Mouse (Mus musculus): ENCODE measurements around the gene Traf7. TPM values are rescaled to one million over a fixed set of nuclear protein-coding genes. Genes with fewer than 3 reads are reported as not detected.

Traf7 gene
- polyA plus RNA-seq, 1 experiment from 2014 or later, result 113 TPM

GRCm38 (mm10) chr17:24529007-24529451, 1.3 kb upstream of the Traf7 start:
- peak overlapping the region; percentile 83 for H3K4me3 ChIP-seq (ENCODE audit: low read depth, low read length)
- H3K4me1 ChIP-seq (replicated peaks; ENCODE audit: control insufficient read depth, insufficient read depth, low read length), result peaks cover 26% of the 10 kb centered on the region
- ATAC-seq (replicated peaks; ENCODE audit: low FRiP score), result no peak
- H3K36me3 ChIP-seq (ENCODE audit: control insufficient read depth, insufficient read depth, low read length), result no peaks in the 10 kb centered on the region
- H3K27ac ChIP-seq (ENCODE audit: low read depth, low read length), result peak overlapping the region; percentile 70
- under 1% methylated on average over 4 of the region's 4 CpGs for WGBS
- DNase-seq (ENCODE audit: low spot score), result peak; percentile 89
- no peaks in the 10 kb centered on the region for H3K9me3 ChIP-seq (ENCODE audit: control insufficient read depth, low read length)
- H3K9ac ChIP-seq (ENCODE audit: low read length), result peak overlapping the region; percentile 89
- no peaks in the 10 kb centered on the region for H3K27me3 ChIP-seq (ENCODE audit: control insufficient read depth, insufficient read depth, low read length)
- peak overlapping the region; percentile 90 for H3K4me2 ChIP-seq (ENCODE audit: low read depth, low read length, severe bottlenecking)

DNA sequence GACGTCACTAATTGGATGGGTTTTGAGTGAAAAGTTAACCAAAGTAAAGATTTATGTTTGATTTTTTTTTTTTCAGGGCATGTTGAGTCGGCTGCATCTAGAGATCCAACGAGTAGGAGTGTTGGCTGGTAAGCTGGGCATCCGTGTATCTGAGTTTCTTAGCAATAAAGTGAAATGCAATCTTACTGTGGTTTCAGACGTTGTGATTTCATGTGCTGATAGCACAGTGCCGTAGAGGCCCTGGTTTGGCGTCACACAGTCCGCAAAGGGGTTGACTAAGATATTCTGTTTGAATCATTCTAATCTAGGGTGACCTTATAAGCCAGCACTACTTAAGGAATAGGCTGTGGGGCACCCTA, 801 bp upstream of the Traf7 start:
- H3K9ac ChIP-seq (ENCODE audit: low read length), result peak overlapping the region; percentile 89
- H3K4me2 ChIP-seq (ENCODE audit: low read depth, low read length, severe bottlenecking), result peak overlapping the region; percentile 90
- H3K27ac ChIP-seq (ENCODE audit: low read depth, low read length), result peak overlapping the region; percentile 70
- H3K36me3 ChIP-seq (ENCODE audit: control insufficient read depth, insufficient read depth, low read length), result no peaks in the 10 kb centered on the region
- no peaks in the 10 kb centered on the region for H3K27me3 ChIP-seq (ENCODE audit: control insufficient read depth, insufficient read depth, low read length)
- DNase-seq (ENCODE audit: low spot score) (no peak), ATAC-seq (replicated peaks; ENCODE audit: low FRiP score) (no peak)
- peak overlapping the region; percentile 83 for H3K4me3 ChIP-seq (ENCODE audit: low read depth, low read length)
- H3K4me1 ChIP-seq (replicated peaks; ENCODE audit: control insufficient read depth, insufficient read depth, low read length), result peaks cover 26% of the 10 kb centered on the region
- H3K9me3 ChIP-seq (ENCODE audit: control insufficient read depth, low read length), result no peaks in the 10 kb centered on the region
- WGBS, result 1% methylated on average over 8 of the region's 8 CpGs

DNA sequence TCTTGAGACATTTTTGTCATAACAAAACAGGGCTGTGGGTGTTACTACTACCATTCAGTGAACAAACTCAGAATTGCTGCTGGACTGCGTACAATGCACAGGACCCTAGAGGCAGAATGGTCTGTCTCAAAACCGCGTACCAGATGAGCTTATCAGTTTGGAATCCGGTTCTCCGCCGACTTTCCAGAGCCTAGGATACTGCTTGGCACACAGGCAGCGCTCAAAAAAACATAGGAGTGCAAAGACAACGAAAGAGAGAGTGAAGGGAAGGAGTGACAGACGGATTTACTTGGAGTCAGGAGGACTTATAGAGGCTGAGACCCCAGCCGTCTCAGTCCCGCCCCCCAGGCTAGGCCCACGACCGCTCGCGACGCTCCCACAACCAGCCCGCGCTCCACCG, 423 bp downstream of the Traf7 start:
- H3K4me2 ChIP-seq (ENCODE audit: low read depth, low read length, severe bottlenecking), result peak overlapping the region; percentile 66
- H3K9ac ChIP-seq (ENCODE audit: low read length), result peak overlapping the region; percentile 90
- peaks cover 19% of the 10 kb centered on the region for H3K4me1 ChIP-seq (replicated peaks; ENCODE audit: control insufficient read depth, insufficient read depth, low read length)
- no peaks in the 10 kb centered on the region for H3K27me3 ChIP-seq (ENCODE audit: control insufficient read depth, insufficient read depth, low read length)
- WGBS, result under 1% methylated on average over 19 of the region's 19 CpGs
- peak overlapping the region; percentile 50; the same call in 1 of the 2 replicates for H3K27ac ChIP-seq (ENCODE audit: low read depth, low read length)
- peak overlapping the region; percentile 83 for H3K4me3 ChIP-seq (ENCODE audit: low read depth, low read length)
- H3K36me3 ChIP-seq (ENCODE audit: control insufficient read depth, insufficient read depth, low read length), result no peaks in the 10 kb centered on the region
- ATAC-seq (replicated peaks; ENCODE audit: low FRiP score) (no peak), DNase-seq (ENCODE audit: low spot score) (no peak)
- H3K9me3 ChIP-seq (ENCODE audit: control insufficient read depth, low read length), result no peaks in the 10 kb centered on the region

- no peaks in the 10 kb centered on the region for H3K27me3 ChIP-seq (ENCODE audit: control insufficient read depth, insufficient read depth, low read length)
- peaks cover 9% of the 10 kb centered on the region for H3K4me1 ChIP-seq (replicated peaks; ENCODE audit: control insufficient read depth, insufficient read depth, low read length)
- H3K9ac ChIP-seq (ENCODE audit: low read length), result no peak overlapping the region
- no peak overlapping the region for H3K4me3 ChIP-seq (ENCODE audit: low read depth, low read length)
- H3K9me3 ChIP-seq (ENCODE audit: control insufficient read depth, low read length), result no peaks in the 10 kb centered on the region
- H3K36me3 ChIP-seq (ENCODE audit: control insufficient read depth, insufficient read depth, low read length), result no peaks in the 10 kb centered on the region
- H3K4me2 ChIP-seq (ENCODE audit: low read depth, low read length, severe bottlenecking), result no peak overlapping the region
- H3K27ac ChIP-seq (ENCODE audit: low read depth, low read length), result no peak overlapping the region
- 95% methylated on average over 2 of the region's 2 CpGs for WGBS
- ATAC-seq (replicated peaks; ENCODE audit: low FRiP score) (no peak), DNase-seq (ENCODE audit: low spot score) (no peak)
Observed at GRCm38 (mm10) chr17:24524734-24525133, 3.0 kb downstream of the Traf7 start.

GRCm38 (mm10) chr17:24520450-24520849, 7.3 kb downstream of the Traf7 start:
- Histone ChIP-seq H3K27me3 (ENCODE audit: control insufficient read depth, insufficient read depth, low read length) (no peaks in the 10 kb centered on the region), H3K9me3 (ENCODE audit: control insufficient read depth, low read length) (no peaks in the 10 kb centered on the region), H3K4me1 (replicated peaks; ENCODE audit: control insufficient read depth, insufficient read depth, low read length) (no peaks in the 10 kb centered on the region), H3K9ac (ENCODE audit: low read length) (no peak overlapping the region), H3K36me3 (ENCODE audit: control insufficient read depth, insufficient read depth, low read length) (no peaks in the 10 kb centered on the region; the same call in 1 of the 2 replicates), H3K27ac (ENCODE audit: low read depth, low read length) (no peak overlapping the region), H3K4me2 (ENCODE audit: low read depth, low read length, severe bottlenecking) (no peak overlapping the region), H3K4me3 (ENCODE audit: low read depth, low read length) (no peak overlapping the region)
- no peak for DNase-seq (ENCODE audit: low spot score)
- 94% methylated on average over 4 of the region's 4 CpGs for WGBS
- ATAC-seq (replicated peaks; ENCODE audit: low FRiP score), result no peak

DNA sequence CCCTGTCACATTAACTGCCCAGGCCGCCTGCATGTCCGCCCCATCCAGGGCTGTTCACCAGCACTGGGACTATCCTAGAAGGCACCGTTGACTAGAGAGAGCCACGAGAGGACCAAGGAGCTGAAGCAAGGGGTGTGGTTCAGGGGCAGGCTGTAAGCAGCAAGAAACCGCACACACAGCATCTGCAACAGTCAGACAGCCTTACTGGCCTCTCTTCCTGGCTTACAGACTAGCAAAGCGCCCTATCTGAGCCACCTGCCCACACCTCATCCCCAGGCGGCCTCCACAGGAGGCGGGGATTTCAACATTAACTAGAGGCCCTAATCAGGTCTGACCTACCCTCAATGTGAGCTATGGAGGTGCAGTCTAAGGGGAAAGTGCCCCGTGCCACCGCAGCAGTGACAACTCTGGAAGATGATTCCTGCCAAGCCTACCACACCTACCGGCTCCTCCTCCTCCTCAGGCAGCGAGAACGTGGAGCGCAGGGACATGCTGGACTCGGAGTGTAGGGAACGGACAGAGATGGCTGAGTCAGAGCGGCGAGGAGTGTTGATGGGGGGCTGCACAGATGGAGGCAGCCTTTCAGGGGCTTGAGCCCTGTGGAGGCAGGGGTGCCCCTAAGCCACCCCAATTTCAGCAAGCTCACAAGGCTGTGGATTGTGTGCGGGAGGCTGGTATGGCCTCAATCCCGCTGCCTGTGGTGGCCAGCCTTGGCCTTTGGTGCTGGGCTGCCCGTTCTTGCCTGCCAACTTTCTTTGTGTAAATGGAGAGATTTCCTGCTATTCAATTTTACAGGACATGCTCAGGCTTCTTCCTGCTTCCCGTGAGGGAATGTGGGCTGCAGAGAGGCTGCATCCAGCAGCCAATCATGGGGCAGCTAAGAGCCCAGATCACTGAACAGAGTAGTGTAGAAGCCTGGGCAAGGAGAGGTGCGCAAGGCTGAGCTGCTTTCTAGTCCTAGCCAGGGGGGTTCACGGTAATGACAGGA, 13.2 kb downstream of the Traf7 start:
- Histone ChIP-seq H3K27ac (ENCODE audit: low read depth, low read length) (no peak overlapping the region), H3K4me3 (ENCODE audit: low read depth, low read length) (no peak overlapping the region), H3K9ac (ENCODE audit: low read length) (no peak overlapping the region), H3K9me3 (ENCODE audit: control insufficient read depth, low read length) (no peaks in the 10 kb centered on the region), H3K4me1 (replicated peaks; ENCODE audit: control insufficient read depth, insufficient read depth, low read length) (no peaks in the 10 kb centered on the region), H3K36me3 (ENCODE audit: control insufficient read depth, insufficient read depth, low read length) (peaks cover 21% of the 10 kb centered on the region), H3K27me3 (ENCODE audit: control insufficient read depth, insufficient read depth, low read length) (no peaks in the 10 kb centered on the region), H3K4me2 (ENCODE audit: low read depth, low read length, severe bottlenecking) (no peak overlapping the region)
- WGBS, result 91% methylated on average over 24 of the region's 24 CpGs
- ATAC-seq (replicated peaks; ENCODE audit: low FRiP score) (no peak), DNase-seq (ENCODE audit: low spot score) (no peak)

GRCm38 (mm10) chr17:24513609-24514008, 14.1 kb downstream of the Traf7 start:
- ATAC-seq (replicated peaks; ENCODE audit: low FRiP score), result 0 out of 2 replicates have a peak, but pooled peaks have one; percentile 33

GRCm38 (mm10) chr17:24507806-24508460, 19.8 kb downstream of the Traf7 start:
- Histone ChIP-seq H3K36me3 (ENCODE audit: control insufficient read depth, insufficient read depth, low read length) (peaks cover 18% of the 10 kb centered on the region), H3K4me3 (ENCODE audit: low read depth, low read length) (no peak overlapping the region), H3K9me3 (ENCODE audit: control insufficient read depth, low read length) (no peaks in the 10 kb centered on the region), H3K4me1 (replicated peaks; ENCODE audit: control insufficient read depth, insufficient read depth, low read length) (no peaks in the 10 kb centered on the region), H3K27me3 (ENCODE audit: control insufficient read depth, insufficient read depth, low read length) (no peaks in the 10 kb centered on the region), H3K9ac (ENCODE audit: low read length) (no peak overlapping the region), H3K27ac (ENCODE audit: low read depth, low read length) (no peak overlapping the region), H3K4me2 (ENCODE audit: low read depth, low read length, severe bottlenecking) (no peak overlapping the region)
- whole genome bisulfite sequencing, result 85% methylated on average over 12 of the region's 12 CpGs
- ATAC-seq (replicated peaks; ENCODE audit: low FRiP score) (no peak), DNase-seq (ENCODE audit: low spot score) (no peak)

More at GRCm38 (mm10) chr17:24513609-24514008, 14.1 kb downstream of the Traf7 start:
- no peak overlapping the region for H3K9ac ChIP-seq (ENCODE audit: low read length)
- no peak overlapping the region for H3K4me2 ChIP-seq (ENCODE audit: low read depth, low read length, severe bottlenecking)
- WGBS, result 57% methylated on average over 5 of the region's 5 CpGs
- no peaks in the 10 kb centered on the region for H3K4me1 ChIP-seq (replicated peaks; ENCODE audit: control insufficient read depth, insufficient read depth, low read length)
- peaks cover 21% of the 10 kb centered on the region for H3K36me3 ChIP-seq (ENCODE audit: control insufficient read depth, insufficient read depth, low read length)
- no peaks in the 10 kb centered on the region for H3K27me3 ChIP-seq (ENCODE audit: control insufficient read depth, insufficient read depth, low read length)
- no peak overlapping the region for H3K27ac ChIP-seq (ENCODE audit: low read depth, low read length)
- H3K9me3 ChIP-seq (ENCODE audit: control insufficient read depth, low read length), result no peaks in the 10 kb centered on the region
- DNase-seq (ENCODE audit: low spot score), result peak; percentile 70
- H3K4me3 ChIP-seq (ENCODE audit: low read depth, low read length), result no peak overlapping the region

Data from forebrain, embryonic 11.5 days (tissue).